Mouse (Mus musculus) thymus, postnatal 10 days (tissue): ENCODE results near the gene Rarres1.

Source experiments
- DNase-seq, 2 experiments: peaks; one replicate each; pipeline ENCODE4 v3.0.0; 2021; ENCODE audit warnings: low spot score in 2 of 2

The Rarres1 gene

GRCm38 (mm10) chr3:67492086-67492869 is 23.0 kb downstream of the Rarres1 start:
- DNase-seq = no peak

GRCm38 (mm10) chr3:67490156-67490555 is 25.2 kb downstream of the Rarres1 start:
- DNase-seq = no peak

- DNase-seq = no peak
Measured at GRCm38 (mm10) chr3:67485233-67485632, 30.1 kb downstream of the Rarres1 start.

- DNase-seq = no peak
Measured at GRCm38 (mm10) chr3:67482400-67482799, 32.9 kb downstream of the Rarres1 start.

- DNase-seq = no peak
Measured at GRCm38 (mm10) chr3:67479806-67480205, 35.5 kb downstream of the Rarres1 start.

GRCm38 (mm10) chr3:67473438-67473837 is 41.9 kb downstream of the Rarres1 start:
- DNase-seq = no peak

- DNase-seq = no peak
Measured at GRCm38 (mm10) chr3:67471408-67472127, 43.8 kb downstream of the Rarres1 start.

- DNase-seq = no peak
Measured at GRCm38 (mm10) chr3:67467281-67467680, 48.0 kb downstream of the Rarres1 start.

- no peak for DNase-seq
Measured at GRCm38 (mm10) chr3:67466576-67466975, 48.7 kb downstream of the Rarres1 start.

- DNase-seq = peak; percentile 9 to 27
Measured at GRCm38 (mm10) chr3:67463450-67464372, 51.6 kb downstream of the Rarres1 start, which contains the start of gene Lxn. TSS of gene Lxn (minus strand) at chr3:67463926.

GRCm38 (mm10) chr3:67463001-67463400 is 52.3 kb downstream of the Rarres1 start:
- peak in 1 of 2 experiments; percentile 13 for DNase-seq

- DNase-seq = no peak
Measured at GRCm38 (mm10) chr3:67462578-67462977, 52.7 kb downstream of the Rarres1 start.

GRCm38 (mm10) chr3:67462015-67462414 is 53.3 kb downstream of the Rarres1 start:
- no peak for DNase-seq

- DNase-seq = no peak
Measured at GRCm38 (mm10) chr3:67459881-67460280, 55.4 kb downstream of the Rarres1 start.

- no peak for DNase-seq
Measured at GRCm38 (mm10) chr3:67450601-67451210, 64.6 kb downstream of the Rarres1 start.

GRCm38 (mm10) chr3:67449660-67450059 is 65.7 kb downstream of the Rarres1 start:
- no peak for DNase-seq

GRCm38 (mm10) chr3:67447143-67447542 is 68.2 kb downstream of the Rarres1 start:
- no peak for DNase-seq

- no peak for DNase-seq
Measured at GRCm38 (mm10) chr3:67434011-67434410, 81.3 kb downstream of the Rarres1 start.

GRCm38 (mm10) chr3:67429999-67430380 is 85.3 kb downstream of the Rarres1 start, which contains the start of gene Gfm1:
TSS of gene Gfm1 (plus strand) at chr3:67430096.
- DNase-seq = peak; percentile 73 to 86

GRCm38 (mm10) chr3:67429338-67429998 is 85.9 kb downstream of the Rarres1 start:
- DNase-seq = no peak
